Mouse (Mus musculus): ENCODE measurements at regions not wholly inside any gene's neighbourhood (a gene's known extent, or its start where the extent isn't known, plus 50 kb on each side); places are given as distances from the start of the nearest gene placed in this dataset.

- Histone ChIP-seq H3K4me2 (no peak overlapping the region), H3K4me1 (peaks cover 6% of the 10 kb centered on the region; the same call in 1 of the 2 replicates), H3K27me3 (no peaks in the 10 kb centered on the region), H3K27ac (no peak overlapping the region), H3K9me3 (no peaks in the 10 kb centered on the region), H3K4me3 (no peak overlapping the region), H3K36me3 (no peaks in the 10 kb centered on the region), H3K9ac (no peak overlapping the region)
- 39% methylated on average over 3 of the region's 3 CpGs for WGBS
- no peak for ATAC-seq (ENCODE audit: insufficient number of reproducible peaks, insufficient read depth, low FRiP score, low TSS enrichment, low read depth)
Observed at GRCm38 (mm10) chr2:117666528-117666927, 323.7 kb upstream of the Rasgrp1 start.

- H3K27ac ChIP-seq: no peak overlapping the region
- no peak overlapping the region for H3K4me2 ChIP-seq
- H3K4me3 ChIP-seq: no peak overlapping the region
- no peaks in the 10 kb centered on the region for H3K36me3 ChIP-seq
- no peaks in the 10 kb centered on the region for H3K9me3 ChIP-seq
- no peak overlapping the region for H3K9ac ChIP-seq
- no peak for ATAC-seq (ENCODE audit: insufficient number of reproducible peaks, insufficient read depth, low FRiP score, low TSS enrichment, low read depth)
- H3K27me3 ChIP-seq: no peaks in the 10 kb centered on the region; the same call in 1 of the 2 replicates
- peaks cover 6% of the 10 kb centered on the region; the same call in 1 of the 2 replicates for H3K4me1 ChIP-seq
Observed at GRCm38 (mm10) chr2:117668137-117668536, 325.3 kb upstream of the Rasgrp1 start.

- ATAC-seq (ENCODE audit: insufficient number of reproducible peaks, insufficient read depth, low FRiP score, low TSS enrichment, low read depth): no peak
- peaks cover 6% of the 10 kb centered on the region for H3K4me1 ChIP-seq
- no peak overlapping the region for H3K9ac ChIP-seq
Observed at GRCm38 (mm10) chr2:117674877-117675276, 332.1 kb upstream of the Rasgrp1 start.

GRCm38 (mm10) chr2:117678650-117679049 lies 335.8 kb upstream of the Rasgrp1 start:
- H3K9ac ChIP-seq: no peak overlapping the region
- no peak overlapping the region for H3K4me2 ChIP-seq
- WGBS: 73% methylated on average over 4 of the region's 4 CpGs
- H3K27ac ChIP-seq: no peak overlapping the region
- no peaks in the 10 kb centered on the region for H3K27me3 ChIP-seq
- H3K4me3 ChIP-seq: no peak overlapping the region
- H3K36me3 ChIP-seq: no peaks in the 10 kb centered on the region
- H3K9me3 ChIP-seq: no peaks in the 10 kb centered on the region
- ATAC-seq (ENCODE audit: insufficient number of reproducible peaks, insufficient read depth, low FRiP score, low TSS enrichment, low read depth): no peak
- peaks cover 6% of the 10 kb centered on the region for H3K4me1 ChIP-seq

More at GRCm38 (mm10) chr2:117674877-117675276, 332.1 kb upstream of the Rasgrp1 start:
- WGBS: 60% methylated on average over 1 of the region's 1 CpGs
- Histone ChIP-seq H3K27me3 (no peaks in the 10 kb centered on the region; the same call in 1 of the 2 replicates), H3K4me3 (no peak overlapping the region), H3K36me3 (no peaks in the 10 kb centered on the region), H3K4me2 (no peak overlapping the region), H3K9me3 (no peaks in the 10 kb centered on the region), H3K27ac (no peak overlapping the region)

- Histone ChIP-seq H3K4me2 (no peak overlapping the region), H3K27me3 (no peaks in the 10 kb centered on the region), H3K27ac (no peak overlapping the region), H3K36me3 (no peaks in the 10 kb centered on the region), H3K9me3 (0 out of 2 replicates have a peak, but pooled peaks cover 3% of the 10 kb centered on the region), H3K9ac (no peak overlapping the region), H3K4me3 (no peak overlapping the region), H3K4me1 (no peaks in the 10 kb centered on the region)
- ATAC-seq (ENCODE audit: insufficient number of reproducible peaks, insufficient read depth, low FRiP score, low TSS enrichment, low read depth): no peak
- WGBS: 77% methylated on average over 4 of the region's 4 CpGs
Observed at GRCm38 (mm10) chr2:117685836-117686453, 343.1 kb upstream of the Rasgrp1 start.

GRCm38 (mm10) chr2:117693537-117693936 lies 350.7 kb upstream of the Rasgrp1 start:
- Histone ChIP-seq H3K27ac (no peak overlapping the region), H3K4me3 (no peak overlapping the region), H3K27me3 (no peaks in the 10 kb centered on the region), H3K9me3 (no peaks in the 10 kb centered on the region), H3K9ac (no peak overlapping the region), H3K36me3 (no peaks in the 10 kb centered on the region), H3K4me2 (no peak overlapping the region), H3K4me1 (no peaks in the 10 kb centered on the region)
- WGBS: 75% methylated on average over 4 of the region's 4 CpGs
- ATAC-seq (ENCODE audit: insufficient number of reproducible peaks, insufficient read depth, low FRiP score, low TSS enrichment, low read depth): no peak

GRCm38 (mm10) chr2:117710173-117710813 lies 367.5 kb upstream of the Rasgrp1 start:
- 85% methylated on average over 7 of the region's 7 CpGs for WGBS
- Histone ChIP-seq H3K36me3 (no peaks in the 10 kb centered on the region), H3K27me3 (no peaks in the 10 kb centered on the region), H3K9me3 (no peaks in the 10 kb centered on the region), H3K4me3 (no peak overlapping the region), H3K9ac (no peak overlapping the region), H3K4me2 (no peak overlapping the region), H3K4me1 (no peaks in the 10 kb centered on the region), H3K27ac (no peak overlapping the region)
- ATAC-seq (ENCODE audit: insufficient number of reproducible peaks, insufficient read depth, low FRiP score, low TSS enrichment, low read depth): no peak

- Histone ChIP-seq H3K27me3 (peaks cover 12% of the 10 kb centered on the region), H3K4me3 (no peak overlapping the region), H3K36me3 (no peaks in the 10 kb centered on the region), H3K9me3 (no peaks in the 10 kb centered on the region), H3K4me2 (no peak overlapping the region), H3K27ac (no peak overlapping the region), H3K9ac (no peak overlapping the region), H3K4me1 (peaks cover 5% of the 10 kb centered on the region)
- WGBS: 21% methylated on average over 4 of the region's 4 CpGs
- no peak for ATAC-seq (ENCODE audit: insufficient number of reproducible peaks, insufficient read depth, low FRiP score, low TSS enrichment, low read depth)
Observed at GRCm38 (mm10) chr2:117724066-117724465, 381.3 kb upstream of the Rasgrp1 start.

GRCm38 (mm10) chr2:117731253-117731652 lies 380.4 kb upstream of the Thbs1 start:
- Histone ChIP-seq H3K36me3 (no peaks in the 10 kb centered on the region), H3K4me1 (no peaks in the 10 kb centered on the region), H3K9me3 (no peaks in the 10 kb centered on the region), H3K4me3 (no peak overlapping the region), H3K9ac (no peak overlapping the region), H3K4me2 (no peak overlapping the region), H3K27ac (no peak overlapping the region), H3K27me3 (peaks cover 16% of the 10 kb centered on the region)
- no peak for ATAC-seq (ENCODE audit: insufficient number of reproducible peaks, insufficient read depth, low FRiP score, low TSS enrichment, low read depth)
- 78% methylated on average over 2 of the region's 2 CpGs for WGBS

GRCm38 (mm10) chr2:117742413-117742812 lies 369.3 kb upstream of the Thbs1 start:
- ATAC-seq (ENCODE audit: insufficient number of reproducible peaks, insufficient read depth, low FRiP score, low TSS enrichment, low read depth): no peak
- no peaks in the 10 kb centered on the region for H3K4me1 ChIP-seq
- no peak overlapping the region for H3K4me2 ChIP-seq
- H3K27me3 ChIP-seq: no peaks in the 10 kb centered on the region
- H3K4me3 ChIP-seq: no peak overlapping the region
- H3K36me3 ChIP-seq: no peaks in the 10 kb centered on the region; the same call in 1 of the 2 replicates
- no peak overlapping the region for H3K9ac ChIP-seq
- 0 out of 2 replicates have a peak, but pooled peaks cover 5% of the 10 kb centered on the region for H3K9me3 ChIP-seq
- no peak overlapping the region for H3K27ac ChIP-seq

GRCm38 (mm10) chr2:117743901-117744300 lies 367.8 kb upstream of the Thbs1 start:
- no peak overlapping the region for H3K4me3 ChIP-seq
- no peaks in the 10 kb centered on the region; the same call in 1 of the 2 replicates for H3K36me3 ChIP-seq
- H3K4me1 ChIP-seq: no peaks in the 10 kb centered on the region
- H3K4me2 ChIP-seq: no peak overlapping the region
- H3K27ac ChIP-seq: no peak overlapping the region
- 83% methylated on average over 1 of the region's 1 CpGs for WGBS
- 0 out of 2 replicates have a peak, but pooled peaks cover 5% of the 10 kb centered on the region for H3K9me3 ChIP-seq
- H3K27me3 ChIP-seq: no peaks in the 10 kb centered on the region
- no peak for ATAC-seq (ENCODE audit: insufficient number of reproducible peaks, insufficient read depth, low FRiP score, low TSS enrichment, low read depth)
- no peak overlapping the region for H3K9ac ChIP-seq

GRCm38 (mm10) chr2:117745767-117746166 lies 365.9 kb upstream of the Thbs1 start:
- H3K4me2 ChIP-seq: no peak overlapping the region
- 66% methylated on average over 2 of the region's 2 CpGs for WGBS
- no peaks in the 10 kb centered on the region for H3K4me1 ChIP-seq
- H3K27me3 ChIP-seq: no peaks in the 10 kb centered on the region
- no peak for ATAC-seq (ENCODE audit: insufficient number of reproducible peaks, insufficient read depth, low FRiP score, low TSS enrichment, low read depth)
- H3K27ac ChIP-seq: no peak overlapping the region
- H3K36me3 ChIP-seq: no peaks in the 10 kb centered on the region; the same call in 1 of the 2 replicates
- no peak overlapping the region for H3K4me3 ChIP-seq
- H3K9me3 ChIP-seq: 0 out of 2 replicates have a peak, but pooled peaks cover 5% of the 10 kb centered on the region
- no peak overlapping the region for H3K9ac ChIP-seq
